Comparison of ENCODE assay signal across 1 mouse cellular context in the genomic region with DNA sequence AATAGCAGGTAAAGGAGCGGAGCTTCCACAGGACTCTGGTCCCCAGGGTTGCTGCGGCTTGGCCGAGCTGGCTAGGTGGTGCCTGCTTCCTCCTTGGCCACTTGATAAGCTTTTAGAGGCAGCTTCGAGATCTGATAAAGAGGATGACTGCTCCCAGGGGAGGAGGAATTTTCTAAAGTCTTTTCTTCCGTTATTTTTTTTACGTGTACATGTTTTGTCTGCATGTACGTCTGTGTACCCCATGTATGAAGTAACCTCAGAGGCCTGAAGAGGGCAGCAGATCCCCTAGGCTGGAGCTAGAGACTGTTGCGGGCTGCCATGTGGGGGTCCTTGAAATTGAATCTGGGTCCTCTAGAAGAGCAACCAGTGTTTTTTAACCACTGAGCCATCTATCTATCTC.
TF ChIP-seq lines count a peak whose summit lies in the region.

No protein-coding gene starts in this region.

TF ChIP-seq in MEL, 35 proteins besides CTCF, POLR2A, EP300 and RAD21:
- no peak for TF ChIP-seq TCF12 (IDR thresholded peaks at IDR 0.05; ENCODE audit: low read depth, low read length)
- TF ChIP-seq CHD1 (IDR thresholded peaks at IDR 0.05; ENCODE audit: low read depth, low read length): no peak
- TF ChIP-seq CHD2 (IDR thresholded peaks at IDR 0.05; ENCODE audit: low read length): no peak
- TF ChIP-seq HCFC1 (IDR thresholded peaks at IDR 0.05; ENCODE audit: low read depth, low read length): no peak
- TF ChIP-seq JUND (IDR thresholded peaks at IDR 0.05; ENCODE audit: low read depth, low read length): no peak
- peak; percentile 64 for TF ChIP-seq GATA1 (IDR thresholded peaks at IDR 0.05; ENCODE audit: low read depth, low read length)
- no peak for TF ChIP-seq MAFK (IDR thresholded peaks at IDR 0.05; ENCODE audit: borderline replicate concordance, low read depth, low read length)
- TF ChIP-seq POLR2AphosphoS2 (IDR thresholded peaks at IDR 0.05; ENCODE audit: low read length): no peak
- no peak for TF ChIP-seq UBTF (IDR thresholded peaks at IDR 0.05; ENCODE audit: borderline replicate concordance, insufficient read depth, low read depth, low read length)
- no peak for TF ChIP-seq E2F4 (IDR thresholded peaks at IDR 0.05; ENCODE audit: borderline replicate concordance, low read depth, low read length)
- TF ChIP-seq NRF1 (IDR thresholded peaks at IDR 0.05; ENCODE audit: insufficient read depth, low read depth, low read length, poor library complexity, severe bottlenecking): no peak
- TF ChIP-seq NELFE (IDR thresholded peaks at IDR 0.05; ENCODE audit: low read depth, low read length): no peak
- TF ChIP-seq ELF1 (IDR thresholded peaks at IDR 0.05; ENCODE audit: low read depth, low read length): peak; percentile 37; the same call in 1 of the 2 replicates
- TF ChIP-seq MAX (IDR thresholded peaks at IDR 0.05; ENCODE audit: low read length): no peak
- TF ChIP-seq SMC3 (IDR thresholded peaks at IDR 0.05; ENCODE audit: low read depth, low read length): no peak
- no peak for TF ChIP-seq KAT2A (conservative IDR thresholded peaks at IDR 0.05; ENCODE audit: low read depth, low read length)
- peak; percentile 41; the same call in 1 of the 2 replicates for TF ChIP-seq ZNF384 (IDR thresholded peaks at IDR 0.05; ENCODE audit: low read depth, low read length)
- no peak for TF ChIP-seq POLR2AphosphoS5 (IDR thresholded peaks at IDR 0.05; ENCODE audit: borderline replicate concordance, low read depth, low read length)
- peak; percentile 53 for TF ChIP-seq ETS1 (IDR thresholded peaks at IDR 0.05; ENCODE audit: low read depth, low read length)
- TF ChIP-seq GABPA (IDR thresholded peaks at IDR 0.05; ENCODE audit: low read depth, low read length): no peak
- TF ChIP-seq MYC (IDR thresholded peaks at IDR 0.05; ENCODE audit: low read depth, low read length): no peak
- no peak for TF ChIP-seq ZC3H11A (IDR thresholded peaks at IDR 0.05; ENCODE audit: low read depth, low read length)
- TF ChIP-seq MXI1 (IDR thresholded peaks at IDR 0.05; ENCODE audit: low read depth, low read length): no peak
- TF ChIP-seq ZKSCAN1 (IDR thresholded peaks at IDR 0.05; ENCODE audit: low read depth, low read length): no peak
- no peak for TF ChIP-seq MAZ (IDR thresholded peaks at IDR 0.05; ENCODE audit: low read depth, low read length)
- no peak for TF ChIP-seq USF2 (IDR thresholded peaks at IDR 0.05; ENCODE audit: borderline replicate concordance in 1 of 2, insufficient read depth in 1 of 2, low read depth in 1 of 2, low read length in 2 of 2)
TF ChIP-seq in MEL: peak in this region for 4.
